Mouse (Mus musculus) lung, postnatal 36 days (tissue): Measurements from ENCODE around the gene Enkur.

Source experiments
- DNase-seq: peaks from one replicate; pipeline ENCODE4 v3.0.0; 2022; ENCODE audit warnings: mixed read lengths

Gene Enkur

GRCm38 (mm10) chr2:21187576-21187975 lies 17.6 kb downstream of the Enkur start:
- peak; percentile 85 for DNase-seq

- peak; percentile 69 for DNase-seq
Measured at GRCm38 (mm10) chr2:21182811-21183210, 22.4 kb downstream of the Enkur start.

GRCm38 (mm10) chr2:21179136-21179535 lies 26.0 kb downstream of the Enkur start:
- DNase-seq, result peak; percentile 21

DNA sequence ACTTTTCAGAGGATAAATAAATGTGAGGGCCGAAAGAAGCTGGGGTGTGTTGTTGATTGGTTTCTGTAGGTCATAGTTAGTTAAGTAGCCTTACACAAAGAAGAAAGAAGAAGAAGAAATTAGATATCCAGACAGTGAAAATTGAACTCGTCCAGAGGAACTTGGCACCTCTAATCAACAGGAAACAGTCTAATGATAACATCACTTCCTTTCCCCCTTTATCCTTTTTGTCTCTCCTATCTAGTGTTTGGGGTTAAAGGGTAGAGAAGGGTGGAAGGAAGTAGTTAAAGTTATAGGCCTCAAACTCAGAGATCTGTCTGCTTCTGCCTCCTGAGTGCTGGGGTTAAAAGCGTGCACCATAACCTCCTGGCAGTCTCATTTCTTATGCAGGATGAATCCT lies 32.4 kb downstream of the Enkur start:
- no peak for DNase-seq

GRCm38 (mm10) chr2:21167916-21168315 lies 37.2 kb downstream of the Enkur start:
- DNase-seq, result no peak

GRCm38 (mm10) chr2:21164296-21164695 lies 40.9 kb downstream of the Enkur start:
- peak; percentile 26 for DNase-seq

GRCm38 (mm10) chr2:21153469-21153868 lies 51.7 kb downstream of the Enkur start:
- DNase-seq, result no peak

DNA sequence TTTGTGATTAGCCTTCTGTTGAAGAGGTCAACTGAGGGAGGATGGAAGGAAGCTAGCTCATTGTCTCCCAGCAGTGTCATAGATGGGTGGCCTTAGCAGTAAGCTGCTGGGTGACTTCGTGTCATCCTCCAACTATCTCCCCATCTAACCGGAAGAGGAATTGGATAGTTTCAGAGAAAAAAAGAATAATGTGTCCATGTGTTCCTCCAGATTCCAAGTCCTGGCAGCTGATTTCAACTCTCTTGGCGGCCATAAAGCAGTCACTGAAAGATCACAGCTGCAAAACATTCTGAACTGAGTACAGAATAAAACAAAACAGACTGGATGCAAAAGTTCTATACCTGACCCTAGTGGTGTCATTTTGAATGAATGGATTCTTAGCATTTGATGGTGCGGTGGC lies 58.0 kb downstream of the Enkur start:
- DNase-seq, result peak; percentile 47

- DNase-seq, result peak; percentile 15
Measured at GRCm38 (mm10) chr2:21146486-21146885, 58.7 kb downstream of the Enkur start.

DNA sequence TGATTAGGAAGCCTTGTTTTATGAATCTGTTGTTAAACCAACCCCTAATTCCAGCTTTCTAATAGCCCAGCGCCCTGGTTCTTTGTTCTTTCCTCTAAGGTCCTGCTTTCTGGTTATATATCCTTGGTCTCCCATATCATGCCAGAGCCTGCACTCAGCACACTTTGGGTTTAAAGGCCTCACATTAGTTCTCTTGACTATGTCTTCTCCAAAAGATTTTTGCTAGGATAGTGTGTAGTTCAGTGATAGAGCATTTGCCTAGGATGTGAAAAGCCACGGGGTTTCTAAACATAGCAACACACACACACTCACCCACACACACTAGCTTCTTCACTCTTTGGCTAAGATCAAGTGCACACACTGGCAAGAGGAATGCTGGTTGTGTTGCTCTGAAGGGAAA lies 62.5 kb downstream of the Enkur start:
- peak; percentile 22 for DNase-seq

DNA sequence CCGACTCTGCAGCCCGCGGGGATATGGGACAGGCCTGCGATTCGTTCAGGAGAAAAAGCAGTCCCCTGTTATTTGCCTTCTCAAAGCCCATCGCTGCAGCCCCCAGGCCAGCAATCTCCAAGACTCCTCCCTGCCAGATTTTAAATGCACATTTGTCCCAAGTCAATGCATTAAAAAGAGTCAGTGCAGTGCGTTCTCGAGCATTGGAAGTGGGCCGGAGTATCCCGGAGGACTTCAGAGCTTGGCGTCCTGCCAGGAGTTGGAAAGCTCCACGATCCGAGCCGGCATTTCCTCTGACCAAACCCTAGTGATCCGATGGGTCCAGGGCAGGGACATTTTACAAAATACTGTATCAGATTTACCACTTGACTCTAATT lies 63.0 kb downstream of the Enkur start:
- peak; percentile 61 for DNase-seq

GRCm38 (mm10) chr2:21141520-21142203 lies 63.5 kb downstream of the Enkur start:
- DNase-seq, result peak; percentile 56

- DNase-seq, result no peak
Measured at GRCm38 (mm10) chr2:21141189-21141519, 64.0 kb downstream of the Enkur start.
